Mouse (Mus musculus): ENCODE data around the gene Rab11fip3. TPM values are rescaled to one million over a fixed set of nuclear protein-coding genes. Genes with fewer than 3 reads are reported as not detected.

Gene Rab11fip3
- total and polyA plus RNA-seq, 3 experiments, result 21.8 to 30.7 (median 22.5) TPM

GRCm38 (mm10) chr17:26087059-26087564 is 17.8 kb upstream of the Rab11fip3 start:
- no peak for DNase-seq

DNA sequence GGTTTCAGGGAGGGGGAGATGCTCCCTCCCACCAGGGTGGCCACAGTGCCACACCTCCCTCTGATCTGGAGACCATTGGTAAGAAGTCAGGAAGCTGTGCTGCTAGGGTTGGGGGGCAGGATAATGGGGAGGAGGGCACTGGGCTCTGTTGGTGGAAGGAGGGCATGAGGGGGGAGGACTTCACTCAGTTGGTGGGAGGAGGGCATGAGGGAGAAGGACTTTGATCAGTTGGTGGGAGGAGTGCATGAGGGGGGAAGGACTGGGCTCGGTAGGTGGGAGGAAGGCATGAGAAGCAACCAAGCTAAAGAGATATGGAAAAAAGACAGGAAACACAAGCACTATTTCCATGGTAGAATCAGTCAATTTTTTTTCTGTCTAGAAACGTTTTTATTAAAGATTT is 11.5 kb upstream of the Rab11fip3 start:
- no peak for DNase-seq

DNA sequence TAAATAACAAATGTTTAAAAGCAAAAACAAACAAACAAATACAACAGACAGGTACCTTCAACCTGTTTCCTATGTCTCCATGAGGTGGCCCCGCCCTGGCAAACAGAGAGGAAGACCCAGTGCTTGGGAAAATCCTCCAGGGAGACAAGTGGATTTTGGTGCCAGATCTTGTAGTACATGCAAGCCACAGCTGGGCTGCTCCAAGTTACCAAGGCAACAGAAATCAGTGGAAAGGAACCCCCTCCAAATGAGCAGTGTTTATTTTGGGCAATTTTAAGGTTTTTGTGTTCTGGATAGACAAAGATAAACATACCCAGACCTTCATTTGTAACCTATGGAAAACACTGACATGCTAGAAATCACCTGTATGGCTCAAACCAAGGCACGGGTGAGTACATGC is 9.5 kb upstream of the Rab11fip3 start:
- no peak for DNase-seq

GRCm38 (mm10) chr17:26075246-26075645 is 5.9 kb upstream of the Rab11fip3 start:
- no peak for DNase-seq

DNA sequence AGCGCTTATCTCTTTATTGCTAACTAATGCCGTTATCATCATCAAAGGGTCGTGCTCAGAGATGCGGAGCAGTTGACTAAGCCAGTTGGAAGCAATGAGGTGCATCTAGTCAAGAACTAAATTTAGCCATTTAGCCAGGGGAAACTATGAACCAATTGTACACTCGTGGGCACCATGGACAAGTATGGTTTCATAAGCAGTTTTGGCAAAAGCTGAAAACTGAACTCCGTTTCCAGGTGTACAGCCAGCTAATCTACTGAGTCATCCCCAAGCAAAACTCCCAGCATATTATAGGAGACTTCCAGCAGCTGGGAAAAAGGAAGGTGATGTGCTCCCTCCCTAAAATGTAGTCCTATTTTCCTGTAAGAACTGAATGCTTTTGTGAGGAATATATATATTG is 781 bp upstream of the Rab11fip3 start:
- DNase-seq, result no peak

GRCm38 (mm10) chr17:26068024-26068830 is 1.1 kb downstream of the Rab11fip3 start:
- peak; percentile 7 for DNase-seq

GRCm38 (mm10) chr17:26066488-26067020 is 2.8 kb downstream of the Rab11fip3 start:
- DNase-seq, result no peak

DNA sequence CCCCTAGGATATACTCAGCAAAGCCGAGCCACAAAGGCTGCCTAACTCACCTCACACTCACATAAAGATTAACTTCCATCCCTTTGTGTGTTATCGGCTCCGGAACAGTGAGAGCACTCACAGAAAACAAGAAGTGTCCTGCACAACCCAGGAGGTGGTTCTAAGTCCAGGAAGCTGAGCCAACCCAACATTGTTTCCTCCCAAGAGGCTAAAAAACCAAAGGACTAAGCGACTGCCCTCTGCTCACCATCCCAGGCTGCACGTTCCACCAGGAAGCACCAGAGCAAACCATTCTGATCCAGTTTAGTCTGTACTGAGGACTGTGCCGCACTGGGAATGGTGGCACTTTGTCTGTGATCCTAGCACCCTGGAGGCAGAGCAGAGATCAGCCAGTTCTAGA is 4.4 kb downstream of the Rab11fip3 start:
- no peak for DNase-seq

- DNase-seq, result no peak
Measured at GRCm38 (mm10) chr17:26057787-26058567, 11.4 kb downstream of the Rab11fip3 start.

GRCm38 (mm10) chr17:26057278-26057677 is 12.1 kb downstream of the Rab11fip3 start:
- DNase-seq, result no peak

DNA sequence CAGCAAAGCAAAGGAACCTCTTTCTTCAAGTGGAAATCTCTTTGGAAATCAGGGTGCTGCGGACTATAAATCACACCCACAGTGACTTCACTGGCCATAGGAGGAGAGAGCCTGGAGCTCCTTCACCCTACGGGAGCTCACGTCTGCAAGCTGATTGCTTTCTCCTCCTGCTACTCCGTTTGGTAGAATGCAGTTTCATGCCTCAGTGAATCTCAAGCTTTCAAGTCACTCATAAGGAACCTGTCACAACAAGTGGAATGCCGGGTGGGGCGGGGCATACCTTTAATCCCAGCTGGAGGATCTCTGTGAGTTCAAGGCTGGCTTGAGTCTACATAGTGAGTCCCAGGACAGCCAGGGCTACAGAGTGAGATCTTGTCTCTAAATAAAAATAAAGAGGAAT is 14.2 kb downstream of the Rab11fip3 start:
- no peak for DNase-seq

GRCm38 (mm10) chr17:26054133-26054845 is 15.1 kb downstream of the Rab11fip3 start:
- no peak for DNase-seq

DNA sequence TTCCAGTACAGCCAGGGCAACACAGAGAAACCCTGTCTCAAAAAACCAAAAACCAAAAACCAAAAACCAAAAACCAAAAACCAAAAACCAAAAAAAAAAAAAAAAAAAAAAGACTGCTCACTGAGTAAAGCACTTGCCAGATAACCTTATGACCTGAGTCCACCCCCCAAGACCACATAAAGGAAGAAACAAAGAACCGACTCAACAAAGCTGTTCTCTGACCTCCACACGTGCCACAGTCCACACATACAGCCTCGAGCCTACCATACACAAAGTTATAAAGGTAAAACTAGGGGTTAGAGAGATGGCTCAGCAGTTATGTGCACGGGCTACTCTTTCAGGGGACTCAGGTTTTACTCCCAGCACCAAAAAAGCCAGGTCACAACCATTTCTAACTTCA is 16.6 kb downstream of the Rab11fip3 start:
- no peak for DNase-seq

GRCm38 (mm10) chr17:26052074-26052473 is 17.3 kb downstream of the Rab11fip3 start:
- no peak for DNase-seq

DNA sequence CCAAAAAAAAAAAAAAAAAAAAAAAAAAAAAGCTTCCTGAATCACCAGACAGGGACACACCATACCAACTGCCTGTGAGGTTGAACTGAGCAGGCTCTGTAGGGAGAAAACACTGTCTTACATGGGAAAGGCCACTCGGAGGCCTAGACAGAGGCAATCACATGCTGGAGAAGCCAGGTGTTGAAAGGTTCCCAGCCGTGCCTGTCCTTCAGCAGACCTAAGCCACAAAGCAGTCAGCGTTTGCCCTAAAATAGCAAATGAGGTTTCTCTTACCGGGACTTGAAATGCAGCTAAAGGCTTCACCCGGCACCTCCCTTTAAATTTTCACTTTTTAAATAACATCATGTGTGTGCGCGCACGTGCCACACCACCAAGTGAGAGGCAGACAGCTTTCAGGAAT is 21.2 kb downstream of the Rab11fip3 start:
- DNase-seq, result no peak

DNA sequence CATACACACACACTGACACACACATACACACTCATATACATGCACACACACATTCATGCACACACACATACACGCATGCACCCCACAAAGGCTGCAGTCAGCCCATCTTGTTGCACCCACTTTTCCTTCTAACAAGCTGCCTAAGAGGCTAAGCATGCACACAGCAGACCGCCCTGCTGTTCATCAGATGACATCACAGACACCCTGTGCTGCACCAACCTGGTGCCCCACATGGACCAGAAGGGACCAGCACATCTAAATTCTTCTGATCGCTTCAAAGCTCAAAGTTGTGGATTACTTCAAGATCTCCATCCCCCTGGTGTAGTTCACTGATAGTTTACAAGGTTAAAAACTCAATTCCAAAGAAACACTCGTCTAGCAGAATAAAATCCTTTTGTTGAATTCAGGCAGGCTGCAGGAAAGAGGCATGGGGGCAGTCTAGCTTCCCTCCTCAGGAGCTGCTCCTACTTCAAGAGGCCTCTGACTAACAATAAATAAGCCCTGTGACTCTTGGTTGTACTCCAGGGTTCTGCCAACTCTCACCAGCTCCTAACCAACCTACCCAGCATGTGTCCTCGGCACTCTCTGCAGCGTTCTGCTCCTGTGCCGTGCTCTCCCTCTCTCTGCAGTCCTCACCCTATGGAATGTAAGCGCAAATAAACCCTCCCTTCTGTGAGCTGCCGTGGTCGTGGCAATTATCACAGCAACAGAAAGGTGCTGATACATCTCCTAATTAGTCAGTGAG is 22.9 kb downstream of the Rab11fip3 start:
- DNase-seq, result no peak

- DNase-seq, result no peak
Measured at GRCm38 (mm10) chr17:26045285-26045684, 24.1 kb downstream of the Rab11fip3 start.

DNA sequence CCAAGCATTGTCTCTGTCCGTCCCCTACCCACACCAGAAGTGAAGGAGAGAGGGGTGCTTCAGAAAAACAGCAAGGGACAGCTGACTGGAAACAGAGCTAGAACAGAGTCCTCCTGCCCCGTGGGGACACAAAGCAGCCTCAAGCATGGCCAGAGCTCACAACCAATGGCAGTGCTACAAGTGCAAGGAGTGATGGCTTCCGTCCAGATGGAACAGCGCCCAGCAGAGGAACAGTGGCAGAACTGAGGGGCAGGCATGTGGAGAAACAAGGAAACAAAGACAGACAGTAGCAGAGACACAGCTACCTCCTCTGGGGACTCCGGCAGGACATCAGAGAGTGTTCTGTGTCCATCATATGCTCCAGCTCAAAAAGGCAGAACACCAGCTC is 26.1 kb downstream of the Rab11fip3 start:
- peak; percentile 61 for DNase-seq

- no peak for DNase-seq
Measured at GRCm38 (mm10) chr17:26042599-26043248, 26.6 kb downstream of the Rab11fip3 start.

- peak; percentile 52 for DNase-seq
Measured at GRCm38 (mm10) chr17:26041111-26041802, 28.1 kb downstream of the Rab11fip3 start.

All from adrenal gland, adult 2 months (tissue).